Mouse (Mus musculus) heart, adult 2 months (tissue): ENCODE measurements at regions not wholly inside any gene's neighbourhood (a gene's known extent, or its start where the extent isn't known, plus 50 kb on each side); places are given as distances from the start of the nearest gene placed in this dataset.

ENCODE experiments used
- EP300 ChIP-seq: fragments of 200-500 bp; IDR thresholded peaks from 2 replicates; pipeline ENCODE4 v1.6.1; 2011; ENCODE audit warnings: low read depth, low read length, control low read depth; ENCODE audit not compliant: insufficient read depth
- POLR2A ChIP-seq: fragments of 200-500 bp; IDR thresholded peaks from 2 replicates; pipeline ENCODE4 v1.6.1; 2011; ENCODE audit warnings: mild to moderate bottlenecking, low read depth, low read length, control low read depth; ENCODE audit not compliant: insufficient read depth

DNA sequence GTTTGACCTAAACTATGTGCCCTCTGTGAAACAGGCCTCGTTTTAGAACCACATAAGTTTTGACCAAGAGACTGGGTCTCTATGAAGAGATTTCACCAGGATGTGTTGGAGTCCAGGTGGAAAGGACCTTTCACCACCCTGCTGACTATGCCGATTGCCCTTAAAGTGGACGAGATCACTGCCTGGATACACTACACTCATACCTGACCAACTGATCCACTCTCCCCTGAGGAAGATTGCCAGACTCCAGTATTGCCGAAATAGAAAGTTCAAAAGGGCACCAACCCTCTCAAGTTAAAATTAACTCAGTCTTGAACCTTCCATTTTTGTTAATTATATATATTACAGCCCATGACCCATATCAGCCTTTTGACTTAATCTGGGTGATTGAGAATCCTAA lies 51.1 kb upstream of the Smco4 start:
- TF ChIP-seq POLR2A (no peak), EP300 (no peak)
